Mouse (Mus musculus) cerebellum, postnatal 4 days (tissue): ENCODE measurements at regions not wholly inside any gene's neighbourhood (a gene's known extent, or its start where the extent isn't known, plus 50 kb on each side); places are given as distances from the start of the nearest gene placed in this dataset.
"Not testable (repeated sequence)": the region's sequence is repeated elsewhere in the genome, so short reads cannot be mapped to it uniquely, and the experiment has no call there.

Experiments
- DNase-seq, 2 experiments: peaks; one replicate each; pipeline ENCODE4 v3.0.0; 2022; ENCODE audit warnings: low spot score in 2 of 2, mixed read lengths in 1 of 2

DNA sequence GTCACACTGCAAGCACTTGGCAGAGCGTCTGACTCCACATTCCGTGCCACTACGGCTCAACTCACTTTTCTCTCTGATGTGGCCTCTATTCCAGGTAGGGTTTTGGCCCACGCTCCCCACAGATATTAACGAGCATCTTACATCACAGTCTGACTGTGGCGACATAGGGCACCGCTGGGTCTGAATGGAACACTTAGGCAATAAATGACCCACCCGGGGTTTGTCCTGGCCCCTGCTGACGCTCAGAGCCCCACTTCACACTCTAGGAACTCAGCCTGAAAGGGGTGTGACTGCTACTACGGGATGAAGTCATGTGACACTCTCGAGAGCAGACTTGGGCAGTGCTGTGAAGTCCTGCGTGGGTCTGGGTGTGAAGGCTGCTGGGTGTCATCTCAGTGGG, 475.9 kb downstream of the Zfp704 start:
- DNase-seq: no peak

DNA sequence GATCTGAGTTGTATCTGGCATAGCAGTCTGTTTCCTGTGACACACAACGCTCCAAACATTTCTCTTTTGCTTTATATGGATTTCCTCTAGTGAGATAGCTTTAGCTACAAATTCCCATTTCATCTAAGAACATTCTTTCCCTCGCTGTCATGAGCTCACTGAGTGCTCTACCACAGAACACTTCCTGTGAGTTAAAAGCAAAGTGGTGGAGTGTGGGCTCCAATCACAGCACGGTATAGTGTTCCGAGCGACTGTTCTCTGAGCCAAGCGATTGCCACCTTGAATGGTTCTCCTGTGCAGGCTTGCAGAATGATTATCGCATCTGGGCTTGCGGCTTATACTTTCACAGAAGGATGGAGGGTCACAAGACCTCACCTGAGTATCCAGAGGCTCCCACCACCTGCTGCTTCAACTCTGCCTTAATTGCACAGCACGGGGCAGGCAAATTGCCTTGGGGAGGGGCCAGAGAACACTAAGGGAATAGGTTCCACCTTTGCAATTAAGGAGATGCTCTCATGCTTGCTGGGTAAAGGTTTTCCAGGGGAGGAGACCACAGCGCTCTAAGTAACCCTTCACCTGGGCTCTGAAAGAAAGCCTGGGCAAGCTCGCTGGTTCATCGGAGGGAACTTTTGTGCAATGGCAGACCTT, 477.7 kb downstream of the Zfp704 start:
- no peak for DNase-seq

GRCm38 (mm10) chr3:9131366-9131765, 478.5 kb downstream of the Zfp704 start:
- DNase-seq: no peak

- no peak for DNase-seq
These were observed 481.5 kb downstream of the Zfp704 start for GRCm38 (mm10) chr3:9128407-9128806.

DNA sequence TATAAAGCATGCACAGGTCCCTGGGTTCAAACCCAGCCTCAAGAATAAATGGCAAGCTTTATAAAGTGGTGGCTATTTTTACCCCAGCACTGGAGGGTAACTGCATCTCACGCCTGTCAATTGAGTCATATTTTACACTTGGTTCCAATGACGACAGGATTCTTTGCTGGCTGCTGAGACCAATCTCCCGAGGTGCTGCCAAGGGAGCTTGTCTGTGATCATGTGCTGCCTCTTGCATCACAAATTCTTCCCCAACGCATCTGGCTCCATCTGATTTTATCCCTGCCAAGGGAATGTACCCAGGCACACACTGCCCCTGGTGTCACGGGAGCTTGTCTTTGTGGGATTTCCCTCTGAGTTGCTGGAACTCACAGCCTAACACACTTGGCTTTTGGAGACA, 486.8 kb downstream of the Zfp704 start:
- no peak for DNase-seq

DNA sequence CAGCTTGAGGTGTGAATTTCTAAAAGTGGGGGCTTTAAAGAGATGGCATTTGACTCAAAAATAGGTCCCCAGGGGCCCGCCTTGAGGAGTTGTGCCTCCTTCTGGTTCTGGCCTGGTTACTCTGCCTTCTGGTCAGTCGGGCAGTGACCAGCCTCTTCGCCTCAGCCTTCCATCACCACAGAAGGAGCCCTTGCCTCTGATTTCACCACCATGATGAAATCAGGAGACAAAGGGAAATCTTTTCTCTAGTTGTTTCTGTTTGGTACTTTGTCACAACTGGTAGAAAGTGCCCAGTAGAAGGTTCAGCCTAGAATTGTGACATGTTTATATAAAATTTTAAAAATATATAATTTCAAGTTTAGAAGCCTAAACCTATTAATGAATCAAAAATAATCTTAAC, 492.0 kb downstream of the Zfp704 start:
- DNase-seq: no peak

DNA sequence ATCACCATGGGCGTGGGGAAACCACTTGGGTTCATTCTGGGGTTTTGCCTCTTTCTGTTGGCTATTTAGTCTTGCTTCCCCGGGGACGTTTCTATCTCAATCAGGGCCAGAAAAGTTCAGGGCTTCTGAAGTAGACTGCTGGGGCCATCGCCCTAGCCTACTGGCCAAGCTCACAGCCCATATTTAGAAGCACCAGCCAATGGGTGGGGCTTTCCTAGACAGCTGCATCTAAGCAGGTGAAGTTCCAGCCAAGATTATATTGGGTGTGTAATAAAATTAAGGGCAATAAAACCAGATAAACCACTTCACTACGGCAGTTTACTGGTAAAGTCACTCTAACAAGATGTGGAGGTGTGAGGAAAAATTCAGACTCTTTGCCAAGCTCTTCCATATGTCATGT, 496.5 kb downstream of the Zfp704 start:
- no peak for DNase-seq

GRCm38 (mm10) chr3:9110741-9111140, 499.1 kb downstream of the Zfp704 start:
- no peak for DNase-seq

DNA sequence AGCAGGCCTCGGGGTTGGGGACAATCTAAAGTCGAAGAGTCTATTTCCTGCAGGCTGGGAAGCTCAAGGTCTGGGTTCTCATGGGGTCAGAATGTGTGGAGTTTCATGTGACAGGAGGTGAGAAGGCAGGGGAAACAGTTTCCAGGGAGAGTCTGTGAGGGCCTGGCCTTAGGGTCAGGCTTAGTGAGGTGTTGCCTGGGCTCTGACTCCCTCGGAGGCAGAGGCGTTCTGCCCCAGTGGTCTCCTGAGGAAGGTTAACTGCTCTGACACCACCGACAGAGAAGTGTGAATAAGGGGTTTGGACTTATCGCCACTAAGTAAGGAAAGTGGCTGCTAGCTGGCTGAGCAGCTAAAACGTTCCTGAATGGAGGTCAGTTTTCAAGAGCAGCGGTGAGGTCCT, 499.9 kb downstream of the Zfp704 start:
- no peak for DNase-seq

DNA sequence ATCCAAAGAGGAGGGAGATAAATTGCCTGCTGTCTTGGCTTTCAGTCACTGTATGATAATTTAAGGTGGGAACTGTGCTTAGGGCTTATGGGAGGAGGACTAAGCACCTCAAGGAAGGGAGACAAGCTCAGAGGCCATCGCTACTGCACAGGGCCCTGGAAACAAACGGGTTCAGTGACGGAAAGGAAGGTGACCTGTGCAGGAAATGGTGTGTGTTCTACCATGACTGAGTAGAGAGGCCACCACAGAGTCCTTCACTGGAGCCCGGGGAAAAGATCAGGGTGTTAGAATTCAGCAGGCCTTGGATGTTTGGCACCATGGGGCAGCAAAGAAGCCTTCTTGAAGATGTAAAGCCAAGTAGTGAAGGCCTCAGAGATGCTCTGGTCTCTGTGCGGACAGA, 500.4 kb downstream of the Zfp704 start:
- DNase-seq: no peak

DNA sequence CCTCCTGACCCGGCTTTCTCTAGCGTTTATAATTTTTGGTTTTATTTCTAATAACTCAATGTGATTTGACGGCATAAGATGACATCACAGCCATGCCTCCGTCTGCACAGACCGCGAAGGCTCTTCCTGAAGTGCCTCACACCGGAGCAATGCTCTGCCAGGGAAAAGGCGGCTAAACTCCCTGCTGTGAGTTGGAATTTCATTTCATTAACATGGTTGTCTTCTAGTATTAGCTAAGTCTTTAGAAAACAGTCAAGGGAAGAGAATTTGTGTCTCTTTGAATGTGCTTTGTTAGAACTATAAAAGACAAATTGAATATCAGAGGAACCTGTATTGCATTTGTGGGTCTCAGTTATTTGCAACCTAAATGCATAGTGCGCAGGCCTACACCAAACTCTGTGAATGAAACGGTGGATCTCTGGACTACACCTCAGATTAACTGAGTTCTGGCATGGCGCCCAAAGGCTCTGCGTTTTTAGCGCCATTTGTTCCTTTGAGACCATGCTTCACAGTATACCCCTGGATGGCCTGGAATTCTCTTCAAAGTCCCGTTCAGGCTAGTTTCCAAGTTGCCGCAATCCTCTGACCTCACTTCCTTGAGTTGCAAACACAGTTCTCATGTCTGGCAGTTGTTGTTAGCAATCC, 502.0 kb downstream of the Zfp704 start:
- DNase-seq: no peak

- DNase-seq: no peak
These were observed 504.5 kb downstream of the Zfp704 start for GRCm38 (mm10) chr3:9105191-9105926.

- DNase-seq: no peak
These were observed 506.4 kb downstream of the Zfp704 start for GRCm38 (mm10) chr3:9103456-9103855.

GRCm38 (mm10) chr3:9101240-9101639, 508.6 kb downstream of the Zfp704 start:
- no peak for DNase-seq

DNA sequence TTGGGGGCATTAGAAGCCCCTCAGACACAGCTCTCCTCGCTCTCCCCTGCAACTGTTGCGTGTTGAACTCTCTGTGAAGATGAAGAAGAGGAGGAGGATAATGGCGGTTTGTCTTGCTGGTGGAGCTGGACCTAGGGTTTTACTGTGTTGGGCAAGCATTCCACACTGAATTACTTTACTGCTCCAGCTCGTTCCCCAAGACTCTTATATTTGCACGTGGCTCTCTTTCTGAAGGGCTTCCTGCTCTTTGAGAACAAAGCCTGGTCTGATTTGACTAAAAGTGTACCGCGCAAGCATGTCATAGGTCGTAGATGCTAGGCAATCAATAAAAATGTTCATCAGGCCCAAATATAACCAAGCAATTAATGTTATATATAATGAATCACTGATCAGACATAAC, 509.1 kb downstream of the Zfp704 start:
- DNase-seq: no peak

GRCm38 (mm10) chr3:9098441-9098840, 511.4 kb downstream of the Zfp704 start:
- DNase-seq: no peak

DNA sequence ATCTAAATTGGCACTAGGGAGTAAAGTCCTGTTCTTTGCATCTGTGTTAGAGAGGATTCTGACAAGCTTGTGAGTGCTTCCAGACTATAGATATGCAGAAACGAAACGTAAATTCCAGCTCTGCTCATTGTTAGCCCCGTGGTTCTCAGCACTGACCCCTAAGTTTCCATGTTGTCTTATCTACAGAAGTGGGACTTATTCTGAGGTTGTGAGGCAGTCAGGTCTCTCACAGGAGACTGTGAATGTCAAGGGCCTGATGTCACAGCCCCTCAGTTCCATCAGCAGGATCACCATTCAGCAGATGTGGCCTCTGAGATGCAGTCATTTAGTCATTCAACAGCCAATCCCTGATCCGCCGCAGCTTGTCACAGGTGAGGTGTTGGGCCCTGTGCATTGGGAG, 525.8 kb downstream of the Zfp704 start:
- no peak for DNase-seq

DNA sequence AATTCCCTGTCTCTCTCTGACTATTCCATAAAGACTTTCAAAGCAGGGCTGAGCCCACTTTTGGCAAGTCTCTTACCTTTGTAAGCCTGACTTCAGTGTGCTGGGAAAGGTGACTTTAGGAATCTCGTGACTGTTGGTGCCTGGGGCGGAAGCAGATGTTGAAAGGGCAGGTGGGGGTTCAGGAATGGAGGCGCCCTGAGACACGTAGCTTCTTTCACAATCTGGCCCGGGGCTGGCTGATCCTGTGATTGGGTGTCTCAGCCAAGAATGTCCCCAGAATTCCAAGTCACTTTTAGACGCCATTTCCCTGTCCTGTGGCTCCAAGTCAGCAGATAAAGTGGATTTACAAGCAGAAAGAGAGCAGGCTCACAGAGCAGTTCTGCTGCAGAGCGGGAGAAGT, 527.8 kb downstream of the Zfp704 start:
- DNase-seq: no peak

DNA sequence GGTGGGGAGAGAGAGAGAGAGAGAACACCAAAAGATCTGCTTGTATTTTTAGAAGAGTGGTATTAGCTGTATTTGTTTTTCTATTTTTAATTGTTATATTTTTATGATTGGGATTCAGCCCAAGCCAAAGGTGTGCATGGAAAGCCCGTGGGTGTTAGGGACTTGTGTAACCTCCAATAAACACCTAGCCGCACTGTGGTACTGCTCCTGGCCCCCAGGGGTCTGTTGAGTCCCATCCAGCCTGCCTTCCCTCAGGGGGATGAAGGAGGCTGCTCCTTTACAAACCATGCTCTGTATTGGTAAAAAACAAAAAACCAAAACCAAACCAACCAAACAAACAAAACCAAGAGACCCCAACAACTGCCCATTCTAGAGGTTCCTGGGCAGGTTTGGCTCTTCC, 531.7 kb downstream of the Zfp704 start:
- DNase-seq: no peak

GRCm38 (mm10) chr3:9076696-9077095, 533.2 kb downstream of the Zfp704 start:
- peak in 1 of 2 experiments; percentile 50 for DNase-seq

DNA sequence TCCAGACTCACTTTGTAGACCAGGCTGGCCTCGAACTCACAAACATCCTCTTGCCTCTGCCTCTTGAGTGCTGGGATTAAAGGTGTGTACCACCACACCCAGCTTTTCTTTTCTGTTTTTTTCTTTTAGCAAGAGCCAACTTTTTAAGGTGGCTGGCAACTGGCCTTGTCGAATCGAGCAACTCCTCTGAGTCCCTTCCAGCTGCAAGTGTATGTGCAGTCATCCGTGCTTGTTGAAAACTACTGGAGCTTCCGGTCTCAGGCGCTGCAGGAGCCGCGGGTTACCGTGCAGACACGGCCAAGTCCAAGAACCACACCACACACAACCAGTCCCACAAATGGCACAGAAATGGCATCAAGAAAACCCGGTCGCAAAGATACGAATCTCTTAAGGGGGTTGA, 537.4 kb downstream of the Zfp704 start:
- not testable (repeated sequence) for DNase-seq

GRCm38 (mm10) chr3:9067048-9067447, 542.8 kb downstream of the Zfp704 start:
- DNase-seq: peak; percentile 84 to 91

DNA sequence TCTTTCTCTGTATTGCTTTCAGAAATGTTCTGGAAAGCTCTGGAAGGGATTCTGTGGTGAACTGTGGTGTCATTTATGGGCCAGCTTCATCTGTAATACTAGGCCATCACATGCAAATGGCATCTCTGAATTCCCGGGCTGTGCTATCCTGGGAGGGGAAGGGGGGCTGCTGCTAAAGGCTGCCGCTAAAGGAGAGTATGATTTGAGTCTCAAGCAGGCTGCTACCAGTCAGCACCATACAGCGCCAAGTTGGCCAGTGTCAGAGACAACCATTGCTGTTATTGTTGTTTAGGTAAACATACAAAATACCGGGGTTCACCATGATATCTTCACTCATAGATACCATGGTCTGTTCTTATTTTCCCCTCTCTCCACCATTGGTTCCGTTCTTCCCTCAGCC, 543.5 kb downstream of the Zfp704 start:
- DNase-seq: no peak
